Mouse (Mus musculus): ENCODE data around the gene H2-Q2. TPM values are rescaled to one million over a fixed set of nuclear protein-coding genes. Genes with fewer than 3 reads are reported as not detected.

Gene H2-Q2
- polyA plus RNA-seq, 1 experiment from 2014 or later, result 2.6 TPM

Other genes starting within 250 kb of the H2-Q2 start
- gene Ly6g5c, start 234.0 kb upstream of the H2-Q2 start, polyA plus RNA-seq (2015; fragmentation: Nextera tagmentation; extraction: Ambion mirVana), result not detected in 2 replicates
- gene Ly6g5b, start 226.8 kb upstream of the H2-Q2 start, polyA plus RNA-seq (2015; fragmentation: Nextera tagmentation; extraction: Ambion mirVana), result 0.33 and 0.35 TPM in 2 replicates
- 12.4 and 12.9 TPM in 2 replicates for gene Gpank1, start 220.8 kb upstream of the H2-Q2 start, polyA plus RNA-seq (2015; fragmentation: Nextera tagmentation; extraction: Ambion mirVana)
- gene Csnk2b, start 220.2 kb upstream of the H2-Q2 start, polyA plus RNA-seq (2015; fragmentation: Nextera tagmentation; extraction: Ambion mirVana), result 115 and 123 TPM in 2 replicates
- gene D17H6S53E, start 215.9 kb upstream of the H2-Q2 start, polyA plus RNA-seq (2015; fragmentation: Nextera tagmentation; extraction: Ambion mirVana), result 2.7 TPM in 2 replicates
- gene Apom, start 210.2 kb upstream of the H2-Q2 start, polyA plus RNA-seq (2015; fragmentation: Nextera tagmentation; extraction: Ambion mirVana), result 959 and 972 TPM in 2 replicates
- 19.7 and 21.4 TPM in 2 replicates for gene Bag6, start 207.1 kb upstream of the H2-Q2 start, polyA plus RNA-seq (2015; fragmentation: Nextera tagmentation; extraction: Ambion mirVana)
- gene Prrc2a, start 177.3 kb upstream of the H2-Q2 start, polyA plus RNA-seq (2015; fragmentation: Nextera tagmentation; extraction: Ambion mirVana), result 38.4 and 45.0 TPM in 2 replicates
- gene Aif1, start 166.2 kb upstream of the H2-Q2 start, polyA plus RNA-seq (2015; fragmentation: Nextera tagmentation; extraction: Ambion mirVana), result 22.8 and 23.2 TPM in 2 replicates
- 38.8 and 41.4 TPM in 2 replicates for gene Lst1, start 153.8 kb upstream of the H2-Q2 start, polyA plus RNA-seq (2015; fragmentation: Nextera tagmentation; extraction: Ambion mirVana)
- 1.2 and 2.4 TPM in 2 replicates for gene Ltb, start 147.8 kb upstream of the H2-Q2 start, polyA plus RNA-seq (2015; fragmentation: Nextera tagmentation; extraction: Ambion mirVana)
- gene Tnf, start 140.2 kb upstream of the H2-Q2 start, polyA plus RNA-seq (2015; fragmentation: Nextera tagmentation; extraction: Ambion mirVana), result 0.36 and 0.48 TPM in 2 replicates
- not detected in 2 replicates for gene Lta, start 136.9 kb upstream of the H2-Q2 start, polyA plus RNA-seq (2015; fragmentation: Nextera tagmentation; extraction: Ambion mirVana)
- gene Gm16181, start 121.4 kb upstream of the H2-Q2 start, polyA plus RNA-seq (2015; fragmentation: Nextera tagmentation; extraction: Ambion mirVana), result not detected in 2 replicates
- gene Atp6v1g2, start 108.6 kb upstream of the H2-Q2 start, polyA plus RNA-seq (2015; fragmentation: Nextera tagmentation; extraction: Ambion mirVana), result 0.58 and 1.0 TPM in 2 replicates
- 2.8 and 2.9 TPM in 2 replicates for gene Nfkbil1, start 106.5 kb upstream of the H2-Q2 start, polyA plus RNA-seq (2015; fragmentation: Nextera tagmentation; extraction: Ambion mirVana)
- 128 and 133 TPM in 2 replicates for gene Ddx39b, start 100.5 kb upstream of the H2-Q2 start, polyA plus RNA-seq (2015; fragmentation: Nextera tagmentation; extraction: Ambion mirVana)
- 98.3 and 107 TPM in 2 replicates for gene H2-D1, start 79.5 kb upstream of the H2-Q2 start, polyA plus RNA-seq (2015; fragmentation: Nextera tagmentation; extraction: Ambion mirVana)
- gene H2-Q1, start 21.8 kb upstream of the H2-Q2 start, polyA plus RNA-seq (2015; fragmentation: Nextera tagmentation; extraction: Ambion mirVana), result 0.56 and 0.77 TPM in 2 replicates
- 2.1 and 2.5 TPM in 2 replicates for gene H2-Q4, start 37.4 kb downstream of the H2-Q2 start, polyA plus RNA-seq (2015; fragmentation: Nextera tagmentation; extraction: Ambion mirVana)
- gene H2-Q6, start 82.6 kb downstream of the H2-Q2 start, polyA plus RNA-seq (2015; fragmentation: Nextera tagmentation; extraction: Ambion mirVana), result 8.7 and 9.7 TPM in 2 replicates
- gene H2-Q7, start 96.9 kb downstream of the H2-Q2 start, polyA plus RNA-seq (2015; fragmentation: Nextera tagmentation; extraction: Ambion mirVana), result 16.0 and 16.6 TPM in 2 replicates
- gene H2-Q10, start 127.8 kb downstream of the H2-Q2 start, polyA plus RNA-seq (2015; fragmentation: Nextera tagmentation; extraction: Ambion mirVana), result 377 and 430 TPM in 2 replicates
- not detected in 2 replicates for gene Pou5f1, start 163.8 kb downstream of the H2-Q2 start, polyA plus RNA-seq (2015; fragmentation: Nextera tagmentation; extraction: Ambion mirVana)
- gene Tcf19, start 174.6 kb downstream of the H2-Q2 start, polyA plus RNA-seq (2015; fragmentation: Nextera tagmentation; extraction: Ambion mirVana), result 39.5 and 40.2 TPM in 2 replicates
- 7.5 and 8.2 TPM in 2 replicates for gene Cchcr1, start 174.9 kb downstream of the H2-Q2 start, polyA plus RNA-seq (2015; fragmentation: Nextera tagmentation; extraction: Ambion mirVana)
- gene Psors1c2, start 191.0 kb downstream of the H2-Q2 start, polyA plus RNA-seq (2015; fragmentation: Nextera tagmentation; extraction: Ambion mirVana), result 0.17 and 0.19 TPM in 2 replicates
- 0.02 TPM in 1 of 2 replicates, not detected in the other for gene Cdsn, start 209.9 kb downstream of the H2-Q2 start, polyA plus RNA-seq (2015; fragmentation: Nextera tagmentation; extraction: Ambion mirVana)
- gene 2300002M23Rik, start 225.2 kb downstream of the H2-Q2 start, polyA plus RNA-seq (2015; fragmentation: Nextera tagmentation; extraction: Ambion mirVana), result not detected in 2 replicates